Mouse (Mus musculus): ENCODE measurements around the gene Cntnap5b.

DNA sequence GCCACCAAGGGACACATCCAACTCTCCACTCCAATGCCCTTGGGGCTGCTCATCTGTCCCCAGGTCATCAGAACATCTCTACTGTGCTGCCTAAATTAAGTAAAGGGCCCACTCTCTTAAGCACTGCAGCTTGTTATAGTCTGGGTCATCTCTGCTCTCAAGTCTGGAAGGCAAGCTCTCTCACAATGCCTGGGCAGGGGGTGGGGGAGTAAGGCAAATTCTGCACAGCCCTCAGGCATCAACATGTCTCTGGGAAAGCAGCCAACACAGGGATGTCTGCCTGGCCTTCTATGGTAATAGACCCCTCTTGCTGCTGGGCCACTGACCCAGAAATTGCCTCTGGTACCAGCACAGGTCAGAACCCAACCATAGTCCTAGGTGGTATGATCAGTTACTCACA, 479.4 kb downstream of the Cntnap5b start:
- TF ChIP-seq GATA1 (IDR thresholded peaks at IDR 0.05; ENCODE audit: low read length) (no peak), TAL1 (IDR thresholded peaks at IDR 0.05; ENCODE audit: low read length) (no peak)

All from erythroblast, embryonic 14.5 days (primary cell).